Mouse (Mus musculus) frontal cortex, postnatal 25 days (tissue): ENCODE data around the gene Tanc1.

ENCODE experiments used
- DNase-seq, 2 experiments: peaks; one replicate each; pipeline ENCODE4 v3.0.0; 2022; ENCODE audit warnings: low spot score in 2 of 2

Tanc1 gene

GRCm38 (mm10) chr2:59757015-59757414, 145.2 kb downstream of the Tanc1 start:
- DNase-seq: no peak

- DNase-seq: no peak
These were observed 146.5 kb downstream of the Tanc1 start for GRCm38 (mm10) chr2:59758139-59758918.

- DNase-seq: no peak
These were observed 148.9 kb downstream of the Tanc1 start for GRCm38 (mm10) chr2:59760731-59761130.

- DNase-seq: no peak
These were observed 149.3 kb downstream of the Tanc1 start for GRCm38 (mm10) chr2:59761183-59761582.

GRCm38 (mm10) chr2:59762277-59762676, 150.4 kb downstream of the Tanc1 start:
- DNase-seq: no peak

- DNase-seq: no peak
These were observed 153.8 kb downstream of the Tanc1 start for GRCm38 (mm10) chr2:59765671-59766070.

GRCm38 (mm10) chr2:59767893-59768292, 156.1 kb downstream of the Tanc1 start:
- no peak for DNase-seq

GRCm38 (mm10) chr2:59768661-59769384, 157.0 kb downstream of the Tanc1 start:
- DNase-seq: no peak

GRCm38 (mm10) chr2:59769385-59769735, 157.5 kb downstream of the Tanc1 start:
- no peak for DNase-seq

- DNase-seq: no peak
These were observed 159.9 kb downstream of the Tanc1 start for GRCm38 (mm10) chr2:59771708-59772107.

GRCm38 (mm10) chr2:59772261-59772683, 160.4 kb downstream of the Tanc1 start:
- no peak for DNase-seq

- no peak for DNase-seq
These were observed 162.5 kb downstream of the Tanc1 start for GRCm38 (mm10) chr2:59774374-59774773.

GRCm38 (mm10) chr2:59775148-59775547, 163.3 kb downstream of the Tanc1 start:
- DNase-seq: no peak

- no peak for DNase-seq
These were observed 164.0 kb downstream of the Tanc1 start for GRCm38 (mm10) chr2:59775820-59776219.

- DNase-seq: no peak
These were observed 167.5 kb downstream of the Tanc1 start for GRCm38 (mm10) chr2:59779355-59779754.

GRCm38 (mm10) chr2:59780240-59780639, 168.4 kb downstream of the Tanc1 start:
- no peak for DNase-seq

GRCm38 (mm10) chr2:59783055-59783831, 171.4 kb downstream of the Tanc1 start:
- no peak for DNase-seq

- no peak for DNase-seq
These were observed 172.2 kb downstream of the Tanc1 start for GRCm38 (mm10) chr2:59783832-59784627.

- DNase-seq: no peak
These were observed 172.7 kb downstream of the Tanc1 start for GRCm38 (mm10) chr2:59784628-59784883.

- no peak for DNase-seq
These were observed 173.8 kb downstream of the Tanc1 start for GRCm38 (mm10) chr2:59785597-59785996.

GRCm38 (mm10) chr2:59788704-59789500, 177.1 kb downstream of the Tanc1 start:
- DNase-seq: no peak
